ENCODE assay signal across 10 mouse cellular contexts in the genomic region with DNA sequence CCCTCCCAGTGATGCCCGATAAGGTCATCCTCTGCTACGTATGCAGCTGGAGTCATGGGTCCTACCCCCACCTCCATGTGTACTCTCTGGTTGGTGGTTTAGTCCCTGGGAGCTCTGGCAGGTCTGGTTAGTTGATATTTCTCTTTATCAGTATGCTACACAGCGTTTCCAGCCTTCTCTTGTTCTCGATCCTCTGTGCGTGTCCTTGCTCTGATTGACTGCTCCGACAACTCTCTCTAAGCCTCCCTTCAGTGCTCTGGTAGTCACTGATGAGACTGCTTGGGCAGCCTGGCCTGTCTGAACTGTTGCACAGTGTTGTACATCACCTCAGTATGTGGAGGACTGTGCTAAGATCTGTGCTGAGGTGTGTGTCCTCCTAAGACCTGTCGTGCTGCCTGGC.
DNase-seq lines count a peak whose midpoint lies in the region; ATAC-seq lines count a peak whose summit lies in the region.
"Had no signal": no experiment of that assay in that cellular context is flagged by ENCODE, and none has a peak within 500 bp of the region (broad histone marks: within the 10 kb centered on the region; RNA-seq: fewer than 3 reads in every experiment).

No protein-coding gene starts in this region.

- no peak overlapping the region for H3K4me2 ChIP-seq in kidney, embryonic 14.5 days (replicated peaks; ENCODE audit: low read depth, low read length)
- H3K4me2 ChIP-seq in liver, embryonic 15.5 days: no peak overlapping the region
- no peak overlapping the region for H3K4me2 ChIP-seq in neural tube, embryonic 15.5 days
- H3K4me2 ChIP-seq: embryonic facial prominence, embryonic 12.5 days had no signal

- 71% methylated on average over 7 of the region's 7 CpGs for WGBS in kidney, embryonic 14.5 days
- 64% methylated on average over 7 of the region's 7 CpGs for WGBS in hindbrain, embryonic 10.5 days
- WGBS in liver, embryonic 15.5 days (ENCODE audit: insufficient replicate concordance): 33% methylated on average over 7 of the region's 7 CpGs
- WGBS in neural tube, embryonic 15.5 days: 55% methylated on average over 7 of the region's 7 CpGs

- H3K4me1 ChIP-seq in kidney, embryonic 14.5 days (ENCODE audit: control insufficient read depth, insufficient read depth, low read length): peaks cover 3% of the 10 kb centered on the region; the same call in 1 of the 2 replicates
- H3K4me1 ChIP-seq in hindbrain, embryonic 10.5 days (replicated peaks): peaks cover 23% of the 10 kb centered on the region
- peaks cover 20% of the 10 kb centered on the region; the same call in 1 of the 2 replicates for H3K4me1 ChIP-seq in liver, embryonic 15.5 days (replicated peaks)
- peaks cover 8% of the 10 kb centered on the region for H3K4me1 ChIP-seq in neural tube, embryonic 15.5 days

- no peak for DNase-seq in kidney, postnatal 4 days
- peak; percentile 19 for DNase-seq in hindbrain, embryonic 10.5 days (ENCODE audit: low spot score)
- no peak for DNase-seq in urinary bladder, adult 2 months (ENCODE audit: low spot score)
- no peak for DNase-seq in adrenal gland, adult 2 months
- no peak for DNase-seq in ovary, postnatal 14 days (ENCODE audit: low spot score)

- H3K36me3 ChIP-seq in kidney, embryonic 14.5 days (ENCODE audit: control insufficient read depth, insufficient read depth, low read length): no peaks in the 10 kb centered on the region
- H3K36me3 ChIP-seq in hindbrain, embryonic 10.5 days: no peaks in the 10 kb centered on the region
- no peaks in the 10 kb centered on the region for H3K36me3 ChIP-seq in liver, embryonic 15.5 days (replicated peaks)
- no peaks in the 10 kb centered on the region for H3K36me3 ChIP-seq in neural tube, embryonic 15.5 days
- H3K36me3 ChIP-seq: embryonic facial prominence, embryonic 12.5 days had no signal

- peak; percentile 36 for ATAC-seq in kidney, embryonic 14.5 days (ENCODE audit: low FRiP score, low TSS enrichment)
- ATAC-seq in liver, embryonic 15.5 days (ENCODE audit: insufficient read depth): peak; percentile 70
- ATAC-seq in neural tube, embryonic 15.5 days (ENCODE audit: low FRiP score): peak; percentile 29; the same call in 1 of the 2 replicates

- H3K27ac ChIP-seq in kidney, embryonic 14.5 days (ENCODE audit: low read depth, low read length): no peak overlapping the region
- peak overlapping the region; percentile 54 for H3K27ac ChIP-seq in hindbrain, embryonic 10.5 days
- H3K27ac ChIP-seq in liver, embryonic 15.5 days (replicated peaks): no peak overlapping the region
- no peak overlapping the region for H3K27ac ChIP-seq in neural tube, embryonic 15.5 days (replicated peaks)
- H3K27ac ChIP-seq: embryonic facial prominence, embryonic 12.5 days had no signal

- no peak overlapping the region for H3K9ac ChIP-seq in kidney, embryonic 14.5 days (ENCODE audit: low read depth, low read length)
- H3K9ac ChIP-seq in liver, embryonic 15.5 days: no peak overlapping the region
- H3K9ac ChIP-seq in neural tube, embryonic 15.5 days (replicated peaks): no peak overlapping the region
- H3K9ac ChIP-seq: embryonic facial prominence, embryonic 12.5 days had no signal

- no peak overlapping the region for H3K4me3 ChIP-seq in kidney, embryonic 14.5 days (ENCODE audit: low read length)
- H3K4me3 ChIP-seq in hindbrain, embryonic 10.5 days: no peak overlapping the region
- no peak overlapping the region for H3K4me3 ChIP-seq in liver, embryonic 15.5 days (replicated peaks)
- H3K4me3 ChIP-seq in neural tube, embryonic 15.5 days (replicated peaks): no peak overlapping the region
- H3K4me3 ChIP-seq: embryonic facial prominence, embryonic 12.5 days had no signal

- no peaks in the 10 kb centered on the region for H3K9me3 ChIP-seq in kidney, embryonic 14.5 days (ENCODE audit: control insufficient read depth, low read length)
- H3K9me3 ChIP-seq in hindbrain, embryonic 10.5 days: no peaks in the 10 kb centered on the region
- no peaks in the 10 kb centered on the region for H3K9me3 ChIP-seq in liver, embryonic 15.5 days (replicated peaks)
- no peaks in the 10 kb centered on the region for H3K9me3 ChIP-seq in neural tube, embryonic 15.5 days (replicated peaks)

- H3K27me3 ChIP-seq in kidney, embryonic 14.5 days (ENCODE audit: control insufficient read depth, insufficient read depth, low read length): no peaks in the 10 kb centered on the region
- H3K27me3 ChIP-seq in hindbrain, embryonic 10.5 days (ENCODE audit: insufficient read depth, poor library complexity, severe bottlenecking): no peaks in the 10 kb centered on the region
- no peaks in the 10 kb centered on the region for H3K27me3 ChIP-seq in liver, embryonic 15.5 days
- no peaks in the 10 kb centered on the region for H3K27me3 ChIP-seq in neural tube, embryonic 15.5 days (replicated peaks)
- H3K27me3 ChIP-seq: CH12.LX; embryonic facial prominence, embryonic 12.5 days had no signal
